Mouse (Mus musculus) kidney, adult 2 months (tissue): ENCODE data around the gene Plcb2. TPM values are rescaled to one million over a fixed set of nuclear protein-coding genes. Genes with fewer than 3 reads are reported as not detected.

ENCODE experiments used
- DNase-seq: peaks from one replicate; pipeline ENCODE4 v3.0.0; 2021
- H3K27ac ChIP-seq: fragments of 200-500 bp; 2 replicates; pipeline ENCODE4 v1.5.1; 2012; ENCODE audit warnings: low read depth, low read length, control low read depth, inconsistent platforms; ENCODE audit not compliant: insufficient read depth
- H3K27me3 ChIP-seq: fragments of 200-500 bp; replicated peaks from 2 replicates; pipeline ENCODE4 v1.6.1; 2012; ENCODE audit warnings: mild to moderate bottlenecking, moderate library complexity, low read length, inconsistent platforms; ENCODE audit not compliant: control insufficient read depth, insufficient read depth
- H3K36me3 ChIP-seq: fragments of 200-500 bp; 2 replicates; pipeline ENCODE4 v1.6.1; 2012; ENCODE audit warnings: mild to moderate bottlenecking, moderate library complexity, low read length, inconsistent platforms; ENCODE audit not compliant: control insufficient read depth, insufficient read depth
- H3K4me1 ChIP-seq: fragments of 200-500 bp; 2 replicates; pipeline ENCODE4 v1.6.1; 2011; ENCODE audit warnings: low read length; ENCODE audit not compliant: control insufficient read depth, insufficient read depth
- H3K4me3 ChIP-seq: fragments of 200-500 bp; 2 replicates; pipeline ENCODE4 v1.5.1; 2011; ENCODE audit warnings: mild to moderate bottlenecking, low read depth, low read length, control low read depth; ENCODE audit not compliant: insufficient read depth
- CTCF ChIP-seq: fragments of 200-500 bp; conservative IDR thresholded peaks from 2 replicates; pipeline ENCODE4 v1.5.1; 2011; ENCODE audit warnings: low read depth, mild to moderate bottlenecking, control low read depth, low read length, moderate library complexity, mixed read lengths; ENCODE audit not compliant: insufficient read depth, insufficient read length
- POLR2A ChIP-seq: fragments of 200-500 bp; IDR thresholded peaks from one replicate; pipeline ENCODE4 v1.6.1; 2011; ENCODE audit warnings: low read depth, low read length, control low read depth
- WGBS: fragments of 180-500 bp; shearing (Covaris S2); methylation state at CpG from one replicate; pipeline ENCODE4 v1.1.7; 2018; 5-methylcytosine and 5-hydroxymethylcytosine counted together
- polyA plus RNA-seq: library from polyadenylated mRNA; depleted of rRNA; stranded (reverse); fragments of >200 nt; gene quantifications from 2 replicates; pipeline ENCODE4 v1.2.3, GENCODE M21; 2012

The Plcb2 gene
- polyA plus RNA-seq, 1 experiment, result 3.7 TPM

GRCm38 (mm10) chr2:118760311-118761025 is 32.2 kb upstream of the Plcb2 start:
- DNase-seq, result no peak
- no peaks in the 10 kb centered on the region for H3K36me3 ChIP-seq
- no peaks in the 10 kb centered on the region for H3K27me3 ChIP-seq
- TF ChIP-seq POLR2A (no peak), CTCF (no peak)
- H3K27ac ChIP-seq, result no peak overlapping the region
- no peak overlapping the region for H3K4me3 ChIP-seq
- peaks cover 14% of the 10 kb centered on the region; the same call in 1 of the 2 replicates for H3K4me1 ChIP-seq
- 84% methylated on average over 11 of the region's 11 CpGs for WGBS

- peak; percentile 69 for TF ChIP-seq CTCF
- no peak for TF ChIP-seq POLR2A
- 23% methylated on average over 8 of the region's 8 CpGs for WGBS
- Histone ChIP-seq H3K4me1 (peaks cover 14% of the 10 kb centered on the region; the same call in 1 of the 2 replicates), H3K36me3 (no peaks in the 10 kb centered on the region), H3K27me3 (no peaks in the 10 kb centered on the region), H3K27ac (no peak overlapping the region), H3K4me3 (no peak overlapping the region)
- peak; percentile 56 for DNase-seq
Observed at GRCm38 (mm10) chr2:118759828-118760227, 31.6 kb upstream of the Plcb2 start.

- no peak for TF ChIP-seq CTCF
- no peak for TF ChIP-seq POLR2A
- Histone ChIP-seq H3K27ac (no peak overlapping the region), H3K4me3 (no peak overlapping the region), H3K27me3 (no peaks in the 10 kb centered on the region), H3K36me3 (no peaks in the 10 kb centered on the region), H3K4me1 (no peaks in the 10 kb centered on the region)
- no peak for DNase-seq
- WGBS, result 75% methylated on average over 4 of the region's 4 CpGs
Observed at GRCm38 (mm10) chr2:118756103-118756502, 27.9 kb upstream of the Plcb2 start.

- Histone ChIP-seq H3K36me3 (no peaks in the 10 kb centered on the region), H3K27ac (no peak overlapping the region), H3K4me3 (no peak overlapping the region), H3K4me1 (no peaks in the 10 kb centered on the region), H3K27me3 (no peaks in the 10 kb centered on the region)
- 84% methylated on average over 6 of the region's 6 CpGs for WGBS
- TF ChIP-seq POLR2A (no peak), CTCF (no peak)
- no peak for DNase-seq
Observed at GRCm38 (mm10) chr2:118755407-118755806, 27.2 kb upstream of the Plcb2 start.

- no peak overlapping the region for H3K4me3 ChIP-seq
- no peaks in the 10 kb centered on the region for H3K36me3 ChIP-seq
- no peak overlapping the region for H3K27ac ChIP-seq
- H3K27me3 ChIP-seq, result no peaks in the 10 kb centered on the region
- H3K4me1 ChIP-seq, result no peaks in the 10 kb centered on the region
- WGBS, result 89% methylated on average over 5 of the region's 5 CpGs
- DNase-seq, result no peak
- TF ChIP-seq POLR2A, result no peak
- TF ChIP-seq CTCF, result no peak
Observed at GRCm38 (mm10) chr2:118754143-118754542, 25.9 kb upstream of the Plcb2 start.

GRCm38 (mm10) chr2:118752792-118753108 is 24.5 kb upstream of the Plcb2 start:
- H3K4me1 ChIP-seq, result peaks cover 1% of the 10 kb centered on the region; the same call in 1 of the 2 replicates
- no peak overlapping the region for H3K27ac ChIP-seq
- WGBS, result 77% methylated on average over 4 of the region's 4 CpGs
- TF ChIP-seq CTCF (no peak), POLR2A (no peak)
- no peaks in the 10 kb centered on the region for H3K27me3 ChIP-seq
- no peaks in the 10 kb centered on the region for H3K36me3 ChIP-seq
- DNase-seq, result no peak
- H3K4me3 ChIP-seq, result no peak overlapping the region

GRCm38 (mm10) chr2:118751896-118752791 is 23.9 kb upstream of the Plcb2 start:
- peaks cover 6% of the 10 kb centered on the region; the same call in 1 of the 2 replicates for H3K4me1 ChIP-seq

More at GRCm38 (mm10) chr2:118751896-118752791, 23.9 kb upstream of the Plcb2 start:
- TF ChIP-seq CTCF (no peak), POLR2A (no peak)
- Histone ChIP-seq H3K36me3 (no peaks in the 10 kb centered on the region), H3K4me3 (no peak overlapping the region), H3K27ac (no peak overlapping the region), H3K27me3 (no peaks in the 10 kb centered on the region)
- peak; percentile 64 for DNase-seq
- WGBS, result 62% methylated on average over 16 of the region's 16 CpGs
